In the genomic region with DNA sequence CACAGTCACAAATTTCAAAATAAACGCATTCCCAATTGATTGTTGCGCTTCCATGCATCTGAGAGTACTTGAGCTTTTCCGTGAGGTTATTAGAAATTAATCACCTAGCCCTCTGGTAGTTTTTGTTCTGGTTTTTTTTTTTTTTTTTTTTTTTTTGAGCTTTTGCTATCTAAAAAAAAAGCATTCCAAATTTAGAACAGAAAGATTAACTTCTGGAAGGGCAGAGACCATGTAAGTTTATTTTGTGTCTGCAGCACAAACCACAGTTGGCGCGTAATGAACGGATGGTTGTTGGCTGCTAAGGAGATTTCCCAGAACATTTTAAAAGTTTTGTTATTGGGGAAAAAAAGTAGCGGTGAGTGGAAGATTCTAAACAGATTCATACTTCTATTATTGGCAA, we compare ENCODE assay signal across 8 mouse cellular contexts. TPM values are rescaled to one million over a fixed set of nuclear protein-coding genes. Genes with fewer than 3 reads are reported as not detected.
DNase-seq lines count a peak whose midpoint lies in the region; ATAC-seq and TF ChIP-seq lines count a peak whose summit lies in the region.

No protein-coding gene starts in this region.

- ATAC-seq in heart, embryonic 15.5 days (replicated peaks; ENCODE audit: insufficient number of reproducible peaks, insufficient read depth, low FRiP score, low read depth): no peak
- ATAC-seq in forebrain, postnatal 0 days: no peak

- peak overlapping the region; percentile 91 for H3K9ac ChIP-seq in heart, embryonic 15.5 days
- H3K9ac ChIP-seq in MEL (ENCODE audit: control insufficient read depth, low read depth, low read length, poor library complexity, severe bottlenecking): peak overlapping the region; percentile 89
- H3K9ac ChIP-seq in forebrain, postnatal 0 days: peak overlapping the region; percentile 88

- no peaks in the 10 kb centered on the region for H3K27me3 ChIP-seq in heart, embryonic 15.5 days
- H3K27me3 ChIP-seq in MEL (ENCODE audit: control insufficient read depth in 1 of 2, insufficient read depth in 2 of 2, low read length in 2 of 2): no peaks in the 10 kb centered on the region
- H3K27me3 ChIP-seq in forebrain, postnatal 0 days (ENCODE audit: insufficient read depth, low read length): no peaks in the 10 kb centered on the region

- intact Hi-C loops in heart, postnatal 10 days (cut with DNase I): no loop called here

- H3K36me3 ChIP-seq in heart, embryonic 15.5 days: no peaks in the 10 kb centered on the region
- peaks cover 0 to 17% of the 10 kb centered on the region in 2 experiments; a peak in 2 of 4 replicates for H3K36me3 ChIP-seq in MEL (ENCODE audit: control insufficient read depth in 1 of 2, insufficient read depth in 2 of 2, low read length in 2 of 2)
- H3K36me3 ChIP-seq in forebrain, postnatal 0 days (ENCODE audit: insufficient read depth): no peaks in the 10 kb centered on the region
- H3K36me3 ChIP-seq in macrophage (ENCODE audit: inconsistent target): no peaks in the 10 kb centered on the region

- TF ChIP-seq RAD21 in MEL (IDR thresholded peaks at IDR 0.05; ENCODE audit: low read depth, low read length): no peak

- TF ChIP-seq CTCF in MEL (IDR thresholded peaks at IDR 0.05 in 2 of 3, conservative IDR thresholded peaks at IDR 0.05 in 1 of 3; ENCODE audit: control insufficient read depth in 1 of 3, insufficient read depth in 1 of 3, low read depth in 2 of 3, low read length in 3 of 3, poor library complexity in 1 of 3, severe bottlenecking in 1 of 3): no peak
- no peak for TF ChIP-seq CTCF in forebrain, postnatal 0 days (IDR thresholded peaks at IDR 0.05; ENCODE audit: low read depth)

- peak overlapping the region; percentile 91 for H3K4me3 ChIP-seq in heart, embryonic 15.5 days
- H3K4me3 ChIP-seq in MEL (ENCODE audit: control insufficient read depth in 1 of 2, insufficient read depth in 1 of 2, low read depth in 2 of 2, low read length in 2 of 2) (peak overlapping the region; percentile 91 to 94), macrophage (ENCODE audit: inconsistent target) (peak overlapping the region; percentile 61)
- peak overlapping the region; percentile 91 for H3K4me3 ChIP-seq in forebrain, postnatal 0 days (ENCODE audit: low read depth, low read length)

- no peak for TF ChIP-seq POLR2A in MEL (IDR thresholded peaks at IDR 0.05; ENCODE audit: control insufficient read depth in 1 of 2, insufficient read depth in 1 of 2, low read depth in 1 of 2, low read length in 2 of 2, poor library complexity in 1 of 2)

- no peak for TF ChIP-seq EP300 in MEL (IDR thresholded peaks at IDR 0.05; ENCODE audit: low read depth in 1 of 2, low read length in 2 of 2)

- no peak for DNase-seq in heart, postnatal 10 days
- peak; percentile 27 for DNase-seq in MEL (ENCODE audit: low read depth, low spot score)
- DNase-seq in forebrain, postnatal 0 days: no peak
- no peak for DNase-seq in T-cell, adult 2 months (ENCODE audit: low spot score)
- DNase-seq in natural killer cell, adult 2 months (ENCODE audit: low spot score in 2 of 2): no peak
- DNase-seq in right cerebral cortex, postnatal 25 days: no peak

- H3K4me1 ChIP-seq in heart, embryonic 15.5 days (replicated peaks): peaks cover 3% of the 10 kb centered on the region; the same call in 1 of the 2 replicates
- peaks cover 5% of the 10 kb centered on the region in 2 experiments for H3K4me1 ChIP-seq in MEL (ENCODE audit: control insufficient read depth in 1 of 2, insufficient read depth in 2 of 2, low read length in 2 of 2)
- H3K4me1 ChIP-seq in forebrain, postnatal 0 days (ENCODE audit: insufficient read depth): 0 out of 2 replicates have a peak, but pooled peaks cover 3% of the 10 kb centered on the region

- H3K27ac ChIP-seq in heart, embryonic 15.5 days: peak overlapping the region; percentile 93; the same call in 1 of the 2 replicates
- H3K27ac ChIP-seq in MEL (ENCODE audit: control insufficient read depth, low read depth, low read length) (peak overlapping the region; percentile 77), macrophage (no peak overlapping the region)
- H3K27ac ChIP-seq in forebrain, postnatal 0 days (ENCODE audit: low read depth, low read length): peak overlapping the region; percentile 94; the same call in 1 of the 2 replicates

- H3K9me3 ChIP-seq in heart, embryonic 15.5 days (replicated peaks): no peaks in the 10 kb centered on the region
- H3K9me3 ChIP-seq in MEL (replicated peaks; ENCODE audit: insufficient read depth, low read length): no peaks in the 10 kb centered on the region
- no peaks in the 10 kb centered on the region for H3K9me3 ChIP-seq in forebrain, postnatal 0 days (ENCODE audit: low read length)

- peak overlapping the region; percentile 68 for H3K4me2 ChIP-seq in heart, embryonic 15.5 days
- H3K4me2 ChIP-seq in forebrain, postnatal 0 days (ENCODE audit: low read depth): peak overlapping the region; percentile 67

- WGBS in heart, embryonic 15.5 days: 47% methylated on average over 7 of the region's 7 CpGs
- 58% methylated on average over 7 of the region's 7 CpGs for WGBS in forebrain, postnatal 0 days
- WGBS in macrophage (ENCODE audit: missing documents): 59% methylated on average over 7 of the region's 7 CpGs

- H3K79me2 ChIP-seq in MEL (ENCODE audit: control insufficient read depth, insufficient read depth, low read length, poor library complexity) (peaks cover 13% of the 10 kb centered on the region), macrophage (ENCODE audit: inconsistent target) (peaks cover 29% of the 10 kb centered on the region; the same call in 1 of the 2 replicates)

TF ChIP-seq in MEL, 35 proteins besides CTCF, POLR2A, EP300 and RAD21:
- TF ChIP-seq TAL1 (IDR thresholded peaks at IDR 0.05; ENCODE audit: low read length): no peak
- TF ChIP-seq ZNF384 (IDR thresholded peaks at IDR 0.05; ENCODE audit: low read depth, low read length): peak; percentile 74
- TF ChIP-seq MEF2A (IDR thresholded peaks at IDR 0.05; ENCODE audit: extremely low read depth, insufficient replicate concordance, low read depth, low read length, poor library complexity, severe bottlenecking): 0 out of 2 replicates have a peak, but pooled peaks have one; percentile 41
TF ChIP-seq in MEL: peak in this region for 2.

RNA-seq across cellular contexts. Expression of a gene that starts 0.8 kb away (rescaled TPM):
- 46.8 and 52.7 TPM in 2 replicates for polyA plus RNA-seq in heart, embryonic 15.5 days (2015; fragmentation: Nextera tagmentation; extraction: Ambion mirVana)
- 10 to 100 TPM; 92.4 to 99.7 TPM for total RNA-seq in heart, postnatal 10 days (2021)
- 15.5 and 16.5 TPM in 2 replicates for total RNA-seq in MEL (2012; rRNA removed)
- polyA plus RNA-seq in MEL (2012; ENCODE audit: insufficient read depth in 1 of 2, insufficient read length in 2 of 2, low read depth in 1 of 2, low replicate concordance in 2 of 2, missing spikeins in 1 of 2): 10 to 100 TPM; 31.8 to 55.6 TPM
- total RNA-seq in forebrain, postnatal 0 days (2014; rRNA removed): 320 and 369 TPM in 2 replicates
- polyA plus RNA-seq in forebrain, postnatal 0 days (2015; fragmentation: Nextera tagmentation; extraction: Ambion mirVana): 161 and 208 TPM in 2 replicates
- total RNA-seq in macrophage (2018; cell fraction: chromatin; rRNA removed): 10 to 100 TPM; 11.1 to 62.0 (median 36.3) TPM
- total RNA-seq in macrophage (2018; cell fraction: cytosol; rRNA removed): 100 to 1,000 TPM in 23 of 26 experiments, 10 to 100 TPM in 3; 75.7 to 161 (median 121) TPM
- total RNA-seq in macrophage (2018; cell fraction: nucleus; rRNA removed): 100 to 1,000 TPM in 6 of 26 experiments, 10 to 100 TPM in 20; 43.7 to 141 (median 71.9) TPM
- polyA plus RNA-seq in macrophage (2018): 105 to 179 TPM (median 113 TPM) in 3 replicates

RNA-seq across cellular contexts. Expression of a gene that starts 38.5 kb away (rescaled TPM):
- 1.8 and 1.9 TPM in 2 replicates for polyA plus RNA-seq in heart, embryonic 15.5 days (2015; fragmentation: Nextera tagmentation; extraction: Ambion mirVana)
- total RNA-seq in heart, postnatal 10 days (2021): 1 to 10 TPM; 2.6 to 3.1 TPM
- not detected in 2 replicates for total RNA-seq in MEL (2012; rRNA removed)
- polyA plus RNA-seq in MEL (2012; ENCODE audit: insufficient read depth in 1 of 2, insufficient read length in 2 of 2, low read depth in 1 of 2, low replicate concordance in 2 of 2, missing spikeins in 1 of 2) (not detected), macrophage (2018) (not detected in 3 replicates)
- 23.5 and 33.7 TPM in 2 replicates for total RNA-seq in forebrain, postnatal 0 days (2014; rRNA removed)
- polyA plus RNA-seq in forebrain, postnatal 0 days (2015; fragmentation: Nextera tagmentation; extraction: Ambion mirVana): 6.6 and 7.5 TPM in 2 replicates
- under 1 TPM in 2 of 26 experiments, not detected in 24; 0.32 to 0.80 TPM for total RNA-seq in macrophage (2018; cell fraction: chromatin; rRNA removed)
- under 1 TPM in 2 of 26 experiments, not detected in 24; 0.04 to 0.11 TPM for total RNA-seq in macrophage (2018; cell fraction: cytosol; rRNA removed)
- not detected for total RNA-seq in macrophage (2018; cell fraction: nucleus; rRNA removed)
